ENCODE assay signal across 19 mouse cellular contexts in genomic region chr1:184297001-184297740, GRCm38 (mm10).
DNase-seq lines count a peak whose midpoint lies in the region; ATAC-seq and TF ChIP-seq lines count a peak whose summit lies in the region.
"Had no signal": no experiment of that assay in that cellular context is flagged by ENCODE, and none has a peak within 500 bp of the region (broad histone marks: within the 10 kb centered on the region; RNA-seq: fewer than 3 reads in every experiment).

No protein-coding gene starts in this region.

- intact Hi-C loops in heart, adult 2 months (cut with DNase I), result no loop called here
- intact Hi-C loops in left cerebral cortex, postnatal 10 days (cut with DNase I), result no loop called here

- no peak for TF ChIP-seq CTCF in heart, adult 2 months (IDR thresholded peaks at IDR 0.05)

- no peaks in the 10 kb centered on the region for H3K9me3 ChIP-seq in limb, embryonic 14.5 days (ENCODE audit: control insufficient read depth, low read length)
- H3K9me3 ChIP-seq: embryonic facial prominence, embryonic 13.5 days; forebrain, embryonic 13.5 days; hindbrain, embryonic 13.5 days; midbrain, embryonic 15.5 days had no signal

- H3K9ac ChIP-seq in heart, adult 2 months (ENCODE audit: low read depth, low read length), result no peak overlapping the region
- no peak overlapping the region for H3K9ac ChIP-seq in limb, embryonic 14.5 days (ENCODE audit: low read depth, low read length, severe bottlenecking)
- H3K9ac ChIP-seq: embryonic facial prominence, embryonic 13.5 days; forebrain, embryonic 13.5 days; hindbrain, embryonic 13.5 days; midbrain, embryonic 15.5 days had no signal

- H3K36me3 ChIP-seq in heart, adult 2 months (ENCODE audit: control insufficient read depth, insufficient read depth, low read length), result no peaks in the 10 kb centered on the region
- H3K36me3 ChIP-seq in limb, embryonic 14.5 days (ENCODE audit: control insufficient read depth, insufficient read depth, low read length), result no peaks in the 10 kb centered on the region
- H3K36me3 ChIP-seq: embryonic facial prominence, embryonic 13.5 days; hindbrain, embryonic 13.5 days; midbrain, embryonic 15.5 days had no signal

- H3K27ac ChIP-seq in heart, adult 2 months, result no peak overlapping the region
- no peak overlapping the region for H3K27ac ChIP-seq in limb, embryonic 14.5 days (replicated peaks; ENCODE audit: low read depth, low read length)
- H3K27ac ChIP-seq: embryonic facial prominence, embryonic 13.5 days; forebrain, embryonic 13.5 days; hindbrain, embryonic 13.5 days; midbrain, embryonic 15.5 days had no signal

- TF ChIP-seq POLR2A in heart, adult 2 months (IDR thresholded peaks at IDR 0.05; ENCODE audit: insufficient read depth, low read depth, low read length), result no peak
- TF ChIP-seq POLR2A in limb, embryonic 14.5 days (IDR thresholded peaks at IDR 0.05; ENCODE audit: borderline replicate concordance, extremely low read depth, insufficient read depth, insufficient read length), result no peak

- no peaks in the 10 kb centered on the region for H3K27me3 ChIP-seq in heart, adult 2 months (ENCODE audit: control insufficient read depth, insufficient read depth, low read length)
- H3K27me3 ChIP-seq in limb, embryonic 14.5 days (ENCODE audit: control insufficient read depth, insufficient read depth, low read length), result no peaks in the 10 kb centered on the region
- H3K27me3 ChIP-seq: forebrain, embryonic 13.5 days; hindbrain, embryonic 13.5 days; midbrain, embryonic 15.5 days had no signal

- WGBS in heart, adult 2 months, result 70% methylated on average over 4 of the region's 4 CpGs
- 67% methylated on average over 4 of the region's 4 CpGs for WGBS in limb, embryonic 14.5 days

- DNase-seq in heart, adult 8-10 months (ENCODE audit: low spot score), result peak; percentile 29
- no peak for DNase-seq in heart, adult 2 months
- peak; percentile 36 for DNase-seq in urinary bladder, postnatal 14 days (ENCODE audit: low spot score)
- DNase-seq in urinary bladder, postnatal 4 days (ENCODE audit: low spot score in 2 of 2), result no peak
- DNase-seq in limb, embryonic 14.5 days (ENCODE audit: low spot score), result peak; percentile 71
- no peak for DNase-seq in layer of hippocampus, postnatal 36 days
- DNase-seq in thymus, postnatal 36 days, result no peak
- no peak for DNase-seq in left cerebral cortex, postnatal 10 days (ENCODE audit: extremely low spot score in 1 of 2, low spot score in 2 of 2)
- DNase-seq: cerebellum, postnatal 36 days; kidney, postnatal 10 days; liver; right cerebral cortex, postnatal 25 days; thymus, adult 18-20 months had no signal

- no peak overlapping the region for H3K4me2 ChIP-seq in limb, embryonic 14.5 days (replicated peaks; ENCODE audit: low read depth, low read length, severe bottlenecking)
- H3K4me2 ChIP-seq: embryonic facial prominence, embryonic 13.5 days; forebrain, embryonic 13.5 days; hindbrain, embryonic 13.5 days; midbrain, embryonic 15.5 days had no signal

- no peak overlapping the region for H3K4me3 ChIP-seq in heart, adult 2 months
- no peak overlapping the region for H3K4me3 ChIP-seq in limb, embryonic 14.5 days (replicated peaks; ENCODE audit: low read length)
- H3K4me3 ChIP-seq: embryonic facial prominence, embryonic 13.5 days; forebrain, embryonic 13.5 days; hindbrain, embryonic 13.5 days; midbrain, embryonic 15.5 days had no signal

- no peaks in the 10 kb centered on the region; the same call in none of the 2 replicates for H3K4me1 ChIP-seq in heart, adult 2 months (ENCODE audit: control insufficient read depth, insufficient read depth, low read length)
- H3K4me1 ChIP-seq in limb, embryonic 14.5 days (ENCODE audit: control insufficient read depth, insufficient read depth, low read length), result no peaks in the 10 kb centered on the region
- H3K4me1 ChIP-seq: forebrain, embryonic 13.5 days; hindbrain, embryonic 13.5 days; midbrain, embryonic 15.5 days had no signal

- ATAC-seq in limb, embryonic 14.5 days (ENCODE audit: low FRiP score, low read depth), result peak; percentile 34; the same call in 1 of the 2 replicates
- ATAC-seq: CD4-positive, CD25-positive, alpha-beta regulatory T cell, adult 4 months; forebrain, embryonic 13.5 days; intestine, embryonic 16.5 days; midbrain, embryonic 15.5 days had no signal

- H3K79me2 ChIP-seq in heart, adult 2 months (replicated peaks; ENCODE audit: control insufficient read depth, insufficient read depth, low read length), result no peaks in the 10 kb centered on the region

- TF ChIP-seq EP300 in heart, adult 2 months (IDR thresholded peaks at IDR 0.05; ENCODE audit: insufficient read depth, low read depth, low read length), result no peak

Comparison
In these comparisons a context has a peak if more than half of its experiments do, and no peak if none do; other contexts are left out.
1. DNase-seq: peak in heart, adult 8-10 months (single experiment), urinary bladder, postnatal 14 days (single experiment) and limb, embryonic 14.5 days (single experiment); none in heart, adult 2 months (0 of 2), urinary bladder, postnatal 4 days (0 of 2), layer of hippocampus, postnatal 36 days (0 of 2), thymus, postnatal 36 days (0 of 2) and left cerebral cortex, postnatal 10 days (0 of 2).